Mouse (Mus musculus): Measurements from ENCODE around the gene Vsig10. TPM values are rescaled to one million over a fixed set of nuclear protein-coding genes. Genes with fewer than 3 reads are reported as not detected.
"Not testable (repeated sequence)": the region's sequence is repeated elsewhere in the genome, so short reads cannot be mapped to it uniquely, and the experiment has no call there.

Gene Vsig10
- polyA plus RNA-seq, 1 experiment from 2014 or later = 18.2 TPM

DNA sequence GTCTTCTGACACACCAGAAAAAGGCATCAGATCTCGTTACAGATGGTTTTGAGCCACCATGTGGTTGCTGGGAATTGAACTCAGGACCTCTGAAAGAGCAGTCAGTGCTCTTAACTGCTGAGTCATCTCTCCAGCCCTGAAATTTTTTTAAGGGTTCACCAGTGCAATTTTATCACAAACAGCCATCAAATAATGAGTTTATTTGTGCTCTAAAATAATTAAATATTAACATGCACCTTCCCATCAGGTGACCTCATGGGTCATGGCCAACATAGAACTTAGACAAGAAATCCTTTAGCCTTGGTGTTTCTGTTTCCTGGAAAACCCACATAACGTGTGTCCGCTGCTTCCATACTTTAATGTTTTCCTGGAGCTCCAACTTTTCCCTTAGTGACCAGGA lies 25.1 kb upstream of the Vsig10 start:
- not testable (repeated sequence) for H3K9me3 ChIP-seq (ENCODE audit: control insufficient read depth, low read length); H3K4me3 ChIP-seq (ENCODE audit: low read length); H3K9ac ChIP-seq (ENCODE audit: low read length); H3K27me3 ChIP-seq (ENCODE audit: control insufficient read depth, insufficient read depth, low read depth, low read length); H3K36me3 ChIP-seq (ENCODE audit: control insufficient read depth, insufficient read depth, low read length); H3K4me1 ChIP-seq (replicated peaks; ENCODE audit: control insufficient read depth, insufficient read depth, low read length); ATAC-seq (ENCODE audit: low read depth); H3K4me2 ChIP-seq (ENCODE audit: low read depth, low read length); H3K27ac ChIP-seq (ENCODE audit: low read length)
- 81% methylated on average over 3 of the region's 3 CpGs for WGBS

DNA sequence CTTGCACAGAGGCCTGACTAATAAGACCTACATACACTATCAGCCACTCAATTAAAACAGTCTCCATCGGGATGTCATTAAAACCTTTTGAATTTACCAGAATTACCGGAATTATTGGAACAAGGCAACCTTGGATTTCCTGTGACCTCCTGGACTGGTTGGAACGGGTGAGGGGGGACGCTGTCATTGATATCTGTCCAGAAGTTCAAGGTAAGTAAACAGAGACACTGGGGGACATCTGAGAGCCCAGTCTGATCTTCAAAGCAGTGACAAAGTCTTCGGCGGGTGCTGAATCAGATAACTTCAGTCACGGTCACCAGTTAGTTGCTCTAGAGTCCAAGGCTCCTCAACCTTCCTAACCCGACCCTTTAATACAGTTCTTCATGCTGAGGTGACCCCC lies 23.9 kb upstream of the Vsig10 start:
- ATAC-seq (ENCODE audit: low read depth) = no peak

DNA sequence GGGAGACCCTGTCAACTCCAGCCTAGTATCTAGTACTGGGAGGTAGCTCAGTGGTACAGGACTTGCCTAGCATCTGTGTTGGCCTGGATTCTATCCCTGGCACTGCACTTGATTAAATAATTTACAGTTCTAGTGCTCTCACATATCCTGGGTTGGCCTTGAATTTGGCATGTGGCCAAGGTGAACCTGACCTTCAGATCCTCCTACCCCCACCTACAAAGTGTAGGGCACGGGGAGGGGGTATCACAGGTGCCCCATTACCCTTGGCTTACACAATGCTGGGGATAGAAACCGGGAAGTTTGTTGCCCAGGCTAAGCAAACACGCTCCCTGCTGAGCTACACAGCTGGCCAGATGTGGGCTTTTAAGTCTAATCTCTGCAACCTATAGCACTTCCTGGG lies 16.0 kb upstream of the Vsig10 start:
- peak; percentile 52; the same call in 1 of the 2 replicates for ATAC-seq (ENCODE audit: low read depth)
- no peak overlapping the region for H3K4me3 ChIP-seq (ENCODE audit: low read length)
- 48% methylated on average over 3 of the region's 3 CpGs for WGBS

More for the DNA sequence above, 23.9 kb upstream of the Vsig10 start:
- Histone ChIP-seq H3K4me3 (ENCODE audit: low read length) (no peak overlapping the region), H3K4me1 (replicated peaks; ENCODE audit: control insufficient read depth, insufficient read depth, low read length) (no peaks in the 10 kb centered on the region), H3K27ac (ENCODE audit: low read length) (no peak overlapping the region), H3K27me3 (ENCODE audit: control insufficient read depth, insufficient read depth, low read depth, low read length) (no peaks in the 10 kb centered on the region), H3K4me2 (ENCODE audit: low read depth, low read length) (no peak overlapping the region), H3K9ac (ENCODE audit: low read length) (no peak overlapping the region), H3K36me3 (ENCODE audit: control insufficient read depth, insufficient read depth, low read length) (no peaks in the 10 kb centered on the region), H3K9me3 (ENCODE audit: control insufficient read depth, low read length) (no peaks in the 10 kb centered on the region)
- 84% methylated on average over 8 of the region's 8 CpGs for WGBS

GRCm38 (mm10) chr5:117303691-117304579 lies 14.9 kb upstream of the Vsig10 start:
- no peak overlapping the region for H3K27ac ChIP-seq (ENCODE audit: low read length)
- no peaks in the 10 kb centered on the region for H3K27me3 ChIP-seq (ENCODE audit: control insufficient read depth, insufficient read depth, low read depth, low read length)
- WGBS = 45% methylated on average over 18 of the region's 18 CpGs
- H3K9me3 ChIP-seq (ENCODE audit: control insufficient read depth, low read length) = no peaks in the 10 kb centered on the region
- no peak for ATAC-seq (ENCODE audit: low read depth)
- no peak overlapping the region for H3K4me3 ChIP-seq (ENCODE audit: low read length)
- no peak overlapping the region for H3K4me2 ChIP-seq (ENCODE audit: low read depth, low read length)
- no peak overlapping the region for H3K9ac ChIP-seq (ENCODE audit: low read length)
- H3K4me1 ChIP-seq (replicated peaks; ENCODE audit: control insufficient read depth, insufficient read depth, low read length) = peaks cover 3% of the 10 kb centered on the region; the same call in 1 of the 2 replicates
- H3K36me3 ChIP-seq (ENCODE audit: control insufficient read depth, insufficient read depth, low read length) = no peaks in the 10 kb centered on the region

More for the DNA sequence above, 16.0 kb upstream of the Vsig10 start:
- no peak overlapping the region for H3K4me2 ChIP-seq (ENCODE audit: low read depth, low read length)
- H3K27me3 ChIP-seq (ENCODE audit: control insufficient read depth, insufficient read depth, low read depth, low read length) = no peaks in the 10 kb centered on the region
- no peaks in the 10 kb centered on the region for H3K36me3 ChIP-seq (ENCODE audit: control insufficient read depth, insufficient read depth, low read length)
- H3K9ac ChIP-seq (ENCODE audit: low read length) = no peak overlapping the region
- no peak overlapping the region for H3K27ac ChIP-seq (ENCODE audit: low read length)
- peaks cover 3% of the 10 kb centered on the region; the same call in 1 of the 2 replicates for H3K4me1 ChIP-seq (replicated peaks; ENCODE audit: control insufficient read depth, insufficient read depth, low read length)
- no peaks in the 10 kb centered on the region for H3K9me3 ChIP-seq (ENCODE audit: control insufficient read depth, low read length)

DNA sequence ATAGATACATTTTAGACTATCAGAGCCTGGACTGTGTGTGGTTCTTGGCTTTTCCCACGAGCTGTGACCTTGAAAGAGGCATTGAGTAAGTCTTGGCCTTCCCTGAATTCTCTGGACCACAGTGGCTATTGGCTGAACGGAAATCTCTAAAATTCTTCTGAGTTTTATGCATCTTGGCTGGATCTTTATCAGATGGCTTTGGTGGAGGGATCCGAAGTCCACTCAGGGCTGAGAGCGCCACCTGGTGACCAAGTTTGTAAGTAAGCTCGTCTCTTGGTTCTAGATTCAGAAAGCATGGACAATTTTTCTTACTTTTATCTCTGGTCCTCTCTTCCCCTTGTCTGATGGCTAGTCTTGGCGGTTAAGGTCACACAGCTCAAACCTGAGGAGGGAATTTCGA lies 13.9 kb upstream of the Vsig10 start:
- Histone ChIP-seq H3K27me3 (ENCODE audit: control insufficient read depth, insufficient read depth, low read depth, low read length) (no peaks in the 10 kb centered on the region), H3K9ac (ENCODE audit: low read length) (no peak overlapping the region), H3K36me3 (ENCODE audit: control insufficient read depth, insufficient read depth, low read length) (no peaks in the 10 kb centered on the region), H3K4me3 (ENCODE audit: low read length) (no peak overlapping the region), H3K9me3 (ENCODE audit: control insufficient read depth, low read length) (no peaks in the 10 kb centered on the region), H3K4me2 (ENCODE audit: low read depth, low read length) (no peak overlapping the region), H3K4me1 (replicated peaks; ENCODE audit: control insufficient read depth, insufficient read depth, low read length) (peaks cover 3% of the 10 kb centered on the region; the same call in 1 of the 2 replicates), H3K27ac (ENCODE audit: low read length) (no peak overlapping the region)
- ATAC-seq (ENCODE audit: low read depth) = peak; percentile 18; the same call in 1 of the 2 replicates
- 55% methylated on average over 7 of the region's 7 CpGs for WGBS

DNA sequence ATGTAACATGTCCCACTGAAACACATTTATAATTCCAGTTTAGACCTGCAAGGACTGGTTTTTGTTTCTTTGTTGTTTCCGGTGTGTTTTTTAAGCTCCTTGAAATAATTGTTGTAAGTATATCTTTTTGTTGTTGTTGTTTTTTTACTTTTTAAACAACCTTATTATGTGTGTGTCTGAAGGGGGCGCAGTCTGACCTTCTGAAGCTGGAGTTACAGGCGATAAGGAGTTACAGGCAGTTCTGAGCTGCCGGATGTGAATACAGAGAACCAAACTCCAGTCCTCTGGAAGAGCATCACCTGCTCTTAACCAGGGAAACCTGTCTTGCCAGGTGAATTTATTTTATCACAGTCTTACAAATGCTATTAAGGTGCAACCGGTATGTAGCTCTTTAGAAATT lies 13.1 kb upstream of the Vsig10 start:
- WGBS = 83% methylated on average over 5 of the region's 5 CpGs
- no peaks in the 10 kb centered on the region for H3K27me3 ChIP-seq (ENCODE audit: control insufficient read depth, insufficient read depth, low read depth, low read length)
- no peak for ATAC-seq (ENCODE audit: low read depth)

GRCm38 (mm10) chr5:117306826-117307225 lies 12.1 kb upstream of the Vsig10 start:
- peaks cover 3% of the 10 kb centered on the region; the same call in 1 of the 2 replicates for H3K4me1 ChIP-seq (replicated peaks; ENCODE audit: control insufficient read depth, insufficient read depth, low read length)
- no peak overlapping the region for H3K4me3 ChIP-seq (ENCODE audit: low read length)
- no peak overlapping the region for H3K27ac ChIP-seq (ENCODE audit: low read length)
- no peaks in the 10 kb centered on the region for H3K9me3 ChIP-seq (ENCODE audit: control insufficient read depth, low read length)
- ATAC-seq (ENCODE audit: low read depth) = no peak
- no peaks in the 10 kb centered on the region for H3K27me3 ChIP-seq (ENCODE audit: control insufficient read depth, insufficient read depth, low read depth, low read length)
- H3K4me2 ChIP-seq (ENCODE audit: low read depth, low read length) = no peak overlapping the region
- H3K36me3 ChIP-seq (ENCODE audit: control insufficient read depth, insufficient read depth, low read length) = no peaks in the 10 kb centered on the region
- H3K9ac ChIP-seq (ENCODE audit: low read length) = no peak overlapping the region
- WGBS = 89% methylated on average over 2 of the region's 2 CpGs

More for the DNA sequence above, 13.1 kb upstream of the Vsig10 start:
- Histone ChIP-seq H3K27ac (ENCODE audit: low read length) (no peak overlapping the region), H3K4me3 (ENCODE audit: low read length) (no peak overlapping the region), H3K4me1 (replicated peaks; ENCODE audit: control insufficient read depth, insufficient read depth, low read length) (peaks cover 3% of the 10 kb centered on the region; the same call in 1 of the 2 replicates), H3K9me3 (ENCODE audit: control insufficient read depth, low read length) (no peaks in the 10 kb centered on the region), H3K36me3 (ENCODE audit: control insufficient read depth, insufficient read depth, low read length) (no peaks in the 10 kb centered on the region), H3K4me2 (ENCODE audit: low read depth, low read length) (no peak overlapping the region), H3K9ac (ENCODE audit: low read length) (no peak overlapping the region)

DNA sequence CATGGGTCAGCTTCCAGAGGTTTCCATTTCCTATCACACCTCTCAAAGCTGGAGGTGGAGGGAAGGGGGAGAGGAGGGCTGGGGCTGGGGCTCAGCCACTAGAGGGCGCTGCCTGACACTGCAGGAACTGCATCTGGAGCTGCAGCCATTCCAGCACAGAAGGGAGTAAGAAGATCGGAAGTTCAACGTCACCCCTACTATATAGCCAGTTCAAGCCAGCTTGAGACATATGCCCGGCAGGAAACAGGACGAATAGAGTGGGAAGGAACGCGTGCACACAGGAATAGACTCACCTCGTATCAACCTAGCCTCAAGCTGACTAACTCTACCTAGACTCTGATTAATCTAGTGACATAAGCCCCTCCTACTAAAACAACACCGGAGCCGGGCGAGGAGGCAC lies 11.2 kb upstream of the Vsig10 start:
- H3K4me2 ChIP-seq (ENCODE audit: low read depth, low read length) = 0 out of 2 replicates have a peak overlapping the region, but pooled peaks have one; percentile 1
- peaks cover 2% of the 10 kb centered on the region; the same call in 1 of the 2 replicates for H3K4me1 ChIP-seq (replicated peaks; ENCODE audit: control insufficient read depth, insufficient read depth, low read length)
- no peak overlapping the region for H3K9ac ChIP-seq (ENCODE audit: low read length)
- no peaks in the 10 kb centered on the region for H3K36me3 ChIP-seq (ENCODE audit: control insufficient read depth, insufficient read depth, low read length)
- WGBS = 22% methylated on average over 11 of the region's 11 CpGs
- H3K4me3 ChIP-seq (ENCODE audit: low read length) = no peak overlapping the region
- no peaks in the 10 kb centered on the region for H3K9me3 ChIP-seq (ENCODE audit: control insufficient read depth, low read length)
- H3K27ac ChIP-seq (ENCODE audit: low read length) = no peak overlapping the region
- ATAC-seq (ENCODE audit: low read depth) = peak; percentile 75
- H3K27me3 ChIP-seq (ENCODE audit: control insufficient read depth, insufficient read depth, low read depth, low read length) = no peaks in the 10 kb centered on the region

DNA sequence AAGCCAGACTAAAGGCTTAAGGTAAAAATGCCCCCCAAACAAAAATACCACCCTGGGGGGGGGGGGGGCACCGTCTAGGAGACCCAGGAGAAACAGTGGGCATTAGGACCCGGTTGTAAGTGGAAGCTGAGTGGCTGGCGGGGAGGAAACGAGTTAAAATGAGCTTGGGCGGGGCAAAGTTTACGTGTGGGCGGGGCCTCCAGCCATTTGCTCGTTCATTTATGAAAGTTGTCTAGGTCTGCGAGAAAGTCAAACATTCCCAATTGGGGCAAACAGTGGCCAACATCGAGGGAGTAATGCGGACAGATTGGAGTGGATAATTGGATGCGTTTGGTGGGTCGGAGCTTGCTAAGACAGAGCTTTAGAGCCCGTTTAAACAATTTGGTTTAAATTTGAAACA lies 5.5 kb upstream of the Vsig10 start:
- Histone ChIP-seq H3K4me3 (ENCODE audit: low read length) (peak overlapping the region; percentile 35), H3K4me2 (ENCODE audit: low read depth, low read length) (peak overlapping the region; percentile 48), H3K36me3 (ENCODE audit: control insufficient read depth, insufficient read depth, low read length) (no peaks in the 10 kb centered on the region), H3K27ac (ENCODE audit: low read length) (peak overlapping the region; percentile 91), H3K4me1 (replicated peaks; ENCODE audit: control insufficient read depth, insufficient read depth, low read length) (peaks cover 6% of the 10 kb centered on the region), H3K27me3 (ENCODE audit: control insufficient read depth, insufficient read depth, low read depth, low read length) (no peaks in the 10 kb centered on the region), H3K9ac (ENCODE audit: low read length) (peak overlapping the region; percentile 41), H3K9me3 (ENCODE audit: control insufficient read depth, low read length) (no peaks in the 10 kb centered on the region)
- WGBS = 3% methylated on average over 14 of the region's 14 CpGs
- ATAC-seq (ENCODE audit: low read depth) = peak; percentile 50
